Mouse (Mus musculus) T-helper 17 cell (primary cell): ENCODE data around the gene Cacnb3.

Experiments
- in situ Hi-C, 2 experiments: fragments of 300-600 bp; cut with MboI, MseI; formaldehyde crosslinking; loops; 1 replicate in 1 of 2; 2 replicates in 1 of 2; pipeline ENCODE4 v1.15.1; 2025; ENCODE audit warnings: high pct_unique_total_duplicates in 2 of 2

Gene Cacnb3

DNA sequence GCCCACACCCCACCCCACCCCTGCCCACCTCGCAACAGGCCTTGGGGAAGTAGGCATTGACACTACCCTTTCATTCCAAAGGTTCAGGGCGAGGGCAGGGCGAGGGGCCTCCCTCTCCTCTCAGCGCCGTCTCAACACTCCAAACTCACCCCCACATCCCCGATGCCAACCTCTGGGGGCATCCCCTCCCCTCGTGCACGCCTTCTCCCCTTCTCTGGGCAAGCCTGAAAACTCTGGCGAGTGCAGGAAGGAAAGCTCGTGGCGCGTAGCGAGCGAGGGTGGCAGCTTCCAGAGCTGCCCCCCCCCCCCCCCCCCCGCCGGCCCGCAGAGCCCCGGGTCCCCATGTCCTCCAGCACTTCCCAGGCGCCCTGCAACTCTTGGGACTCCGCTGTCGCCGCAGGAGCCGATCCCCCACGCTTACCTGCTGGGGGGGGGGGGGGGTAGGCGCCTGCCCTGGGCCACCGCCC, 21.8 kb upstream of the Cacnb3 start:
- in situ Hi-C loops: no loop called here

GRCm38 (mm10) chr15:98609331-98610130, 21.1 kb upstream of the Cacnb3 start, which contains the start of gene Adcy6:
Gene Adcy6, minus strand, starts transcription at chr15:98610076.
- in situ Hi-C loops: no loop called here

GRCm38 (mm10) chr15:98610131-98610633, 20.5 kb upstream of the Cacnb3 start:
- in situ Hi-C loops: no loop called here

DNA sequence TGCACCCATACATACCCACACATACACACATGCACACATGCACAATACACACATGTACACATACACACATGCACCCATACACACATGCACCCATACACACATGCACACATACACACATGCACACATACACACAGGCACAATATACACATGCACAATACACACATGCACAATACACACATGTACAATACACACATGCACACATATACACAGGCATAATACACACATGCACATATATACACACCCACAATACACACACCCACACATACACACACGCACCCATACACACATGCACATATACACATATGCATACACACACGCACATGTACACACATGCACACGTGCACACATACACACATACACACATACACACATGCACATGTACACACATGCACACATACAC, 18.4 kb upstream of the Cacnb3 start:
- in situ Hi-C loops: no loop called here

- in situ Hi-C loops: no loop called here
Measured at GRCm38 (mm10) chr15:98614551-98614950, 16.1 kb upstream of the Cacnb3 start.

GRCm38 (mm10) chr15:98614971-98615370, 15.7 kb upstream of the Cacnb3 start:
- in situ Hi-C loops: loop anchor here in 1 of 2 experiments (5.0 kb wide), 1 partner anchor 33 kb away; no protein-coding TSS in a partner anchor

DNA sequence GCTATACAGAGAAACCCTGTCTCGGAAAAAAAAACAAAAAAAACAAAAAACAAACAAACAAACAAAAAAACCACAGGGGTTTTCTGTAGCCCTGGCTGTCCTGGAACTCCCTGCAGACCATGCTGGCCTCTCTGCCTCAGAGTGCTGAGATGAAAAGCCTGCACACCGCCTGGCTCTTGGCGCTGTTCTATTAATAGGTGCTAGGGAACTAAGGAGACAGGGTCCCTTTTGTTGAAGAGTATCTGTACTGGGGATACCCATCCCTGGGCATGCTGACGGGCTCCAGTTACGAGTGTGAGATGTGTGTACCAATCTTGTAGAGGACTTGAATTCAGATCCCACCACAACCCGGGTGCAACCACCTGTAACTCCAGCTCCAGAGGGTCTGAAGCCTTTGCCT, 14.9 kb upstream of the Cacnb3 start:
- in situ Hi-C loops: loop anchor here in 1 of 2 experiments (5.0 kb wide), 1 partner anchor 33 kb away; no protein-coding TSS in a partner anchor

DNA sequence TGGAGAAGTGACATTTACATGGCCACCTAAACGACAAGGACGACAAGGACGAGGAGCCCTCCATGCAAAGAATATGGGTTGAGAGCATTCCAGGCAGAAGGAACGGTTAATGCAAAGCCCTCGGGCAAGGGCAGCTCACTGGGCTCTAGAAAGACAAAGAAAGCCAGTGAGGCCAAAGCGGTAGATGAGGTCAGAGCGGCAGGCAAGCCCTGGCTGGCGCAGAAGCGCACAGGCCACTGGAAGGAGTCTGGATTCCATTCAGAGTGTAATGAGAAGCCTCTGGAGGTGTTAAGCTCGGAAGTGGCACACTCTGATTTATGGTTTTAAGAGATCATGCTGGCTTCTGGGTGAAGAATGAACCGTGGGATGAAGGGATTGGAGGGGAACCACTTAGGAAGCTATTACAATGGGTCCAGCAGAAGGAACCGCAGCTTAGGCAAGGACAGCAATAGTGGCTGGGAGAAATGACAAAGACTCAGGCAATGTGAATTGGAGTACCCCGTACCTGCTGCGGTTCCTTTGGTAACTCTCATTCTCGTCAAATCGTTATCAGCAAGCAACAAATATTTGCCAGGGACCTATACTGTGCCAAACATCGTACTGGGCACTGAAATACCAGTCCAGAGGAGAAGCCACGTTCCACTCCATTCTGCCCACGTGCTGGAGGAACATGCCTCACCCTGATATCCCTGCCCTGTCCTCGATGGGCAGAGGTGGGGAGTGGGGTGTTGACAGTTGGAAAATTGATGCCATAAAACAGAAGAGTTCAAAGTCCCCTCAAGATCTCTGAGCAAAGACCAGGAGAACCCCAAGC, 14.1 kb upstream of the Cacnb3 start:
- in situ Hi-C loops: loop anchor here in 1 of 2 experiments (5.0 kb wide), 1 partner anchor 34 kb away; no protein-coding TSS in a partner anchor

DNA sequence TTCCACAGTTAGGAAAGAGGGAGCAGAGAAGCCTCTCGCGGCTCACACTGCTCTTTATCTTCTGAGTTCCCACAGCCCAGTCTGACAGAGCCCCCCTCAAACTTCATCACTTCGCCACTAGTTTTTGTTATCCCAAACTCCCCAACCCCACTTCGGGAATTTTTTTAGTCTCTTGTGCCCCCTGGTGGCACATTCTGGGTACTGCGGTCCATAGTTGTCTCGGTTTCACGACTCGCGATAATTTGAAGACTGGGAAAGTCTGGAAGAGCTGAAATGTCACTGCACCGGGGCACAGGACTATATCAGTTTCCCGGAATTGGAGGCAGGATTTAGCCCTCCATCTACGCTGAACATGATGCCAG, 13.5 kb upstream of the Cacnb3 start:
- in situ Hi-C loops: loop anchor here in 1 of 2 experiments (5.0 kb wide), 1 partner anchor 35 kb away; no protein-coding TSS in a partner anchor

DNA sequence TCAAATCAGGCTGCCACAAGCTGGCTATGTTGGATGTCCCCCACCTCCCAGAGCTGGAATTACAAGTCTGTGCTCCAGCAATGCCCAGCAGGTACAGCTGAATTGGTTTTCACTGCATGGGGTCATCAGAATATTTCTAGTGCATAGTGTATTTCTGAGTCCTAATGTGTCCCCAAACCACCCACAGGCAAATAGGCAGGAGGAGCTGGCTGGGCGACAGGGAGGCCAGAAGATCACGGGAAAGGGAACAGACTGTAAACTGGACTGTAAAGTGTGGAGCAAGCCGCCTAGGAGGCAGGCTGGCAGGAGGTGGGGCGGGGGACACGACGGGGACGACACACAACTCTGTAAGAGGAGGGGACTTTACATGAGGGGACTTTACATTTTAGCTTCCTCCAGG, 8.4 kb upstream of the Cacnb3 start:
- in situ Hi-C loops: no loop called here

DNA sequence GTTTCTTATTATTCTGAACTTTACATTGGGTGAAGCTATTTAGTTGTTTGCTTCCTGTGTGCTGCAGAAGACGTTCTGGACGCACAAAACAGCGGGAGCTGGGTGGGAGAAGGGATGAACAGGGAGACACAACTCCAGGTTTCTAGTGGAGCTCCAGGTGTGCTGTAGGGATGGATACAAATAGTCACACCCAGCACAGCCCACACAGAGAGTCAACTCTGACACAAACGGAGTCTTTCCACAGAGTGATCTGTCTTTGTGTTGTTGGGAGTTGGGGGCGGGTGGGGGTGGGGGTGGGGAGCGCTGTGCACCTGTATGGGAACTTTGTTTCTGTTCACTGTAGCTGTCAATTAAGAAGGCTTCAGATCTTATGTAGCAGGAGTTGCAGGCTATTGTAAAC, 7.9 kb upstream of the Cacnb3 start:
- in situ Hi-C loops: no loop called here

DNA sequence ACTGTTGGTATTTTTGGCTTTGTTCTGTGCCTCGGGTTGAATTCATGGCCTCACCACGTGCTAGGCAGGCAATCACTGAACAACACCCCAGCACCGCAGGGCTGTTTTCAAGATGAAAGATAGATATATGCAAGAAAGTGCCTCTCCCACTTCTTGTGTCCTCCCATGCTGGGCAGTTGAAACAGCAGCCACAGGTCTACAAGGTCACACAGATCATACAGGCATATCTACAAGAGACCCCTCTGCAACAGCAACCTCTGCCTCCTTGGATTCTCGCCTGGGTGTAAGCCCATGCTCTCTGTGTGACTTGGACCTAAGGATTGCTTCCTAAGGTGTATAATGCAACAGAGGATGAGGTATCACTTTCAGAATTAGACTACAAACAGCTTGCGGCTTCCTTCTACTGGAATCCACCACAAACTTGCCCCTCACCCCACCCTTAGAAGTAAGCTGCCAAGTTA, 7.2 kb upstream of the Cacnb3 start:
- in situ Hi-C loops: no loop called here

- in situ Hi-C loops: no loop called here
Measured at GRCm38 (mm10) chr15:98626078-98626477, 4.6 kb upstream of the Cacnb3 start.

- in situ Hi-C loops: no loop called here
Measured at GRCm38 (mm10) chr15:98626487-98627212, 4.0 kb upstream of the Cacnb3 start.

DNA sequence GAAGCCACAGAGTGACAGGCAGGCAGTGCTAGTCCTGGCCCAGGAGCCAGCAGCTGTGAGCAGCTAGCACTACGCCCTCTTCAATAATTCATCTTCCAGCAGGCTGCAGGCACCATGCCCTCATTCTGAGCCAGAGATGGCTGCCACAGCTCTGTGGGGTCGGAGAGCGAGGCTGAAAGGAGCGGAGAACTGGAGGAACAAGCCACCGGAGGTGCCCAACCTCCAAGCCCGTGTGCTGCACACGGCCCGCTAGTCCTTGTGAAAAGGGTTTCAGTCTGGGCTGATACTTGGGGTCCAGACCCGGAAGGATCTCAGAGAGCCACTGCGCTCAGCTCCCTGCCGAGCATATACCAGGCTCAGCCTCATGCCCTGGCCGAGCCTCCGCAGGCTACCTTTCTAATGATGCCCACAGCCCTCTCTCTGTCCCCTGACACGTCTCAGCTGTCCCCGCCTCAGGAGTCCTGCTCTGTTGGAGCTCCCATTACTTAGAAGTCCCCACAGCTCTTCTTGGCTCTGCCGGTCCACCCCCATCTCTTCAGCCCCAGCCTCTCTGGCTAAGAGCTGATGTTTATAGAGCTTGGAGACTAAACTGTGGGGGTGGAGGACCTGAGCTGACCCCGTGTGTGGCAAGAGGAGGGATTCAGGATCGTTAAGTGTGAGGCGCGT, 1.9 kb upstream of the Cacnb3 start:
- in situ Hi-C loops: no loop called here

DNA sequence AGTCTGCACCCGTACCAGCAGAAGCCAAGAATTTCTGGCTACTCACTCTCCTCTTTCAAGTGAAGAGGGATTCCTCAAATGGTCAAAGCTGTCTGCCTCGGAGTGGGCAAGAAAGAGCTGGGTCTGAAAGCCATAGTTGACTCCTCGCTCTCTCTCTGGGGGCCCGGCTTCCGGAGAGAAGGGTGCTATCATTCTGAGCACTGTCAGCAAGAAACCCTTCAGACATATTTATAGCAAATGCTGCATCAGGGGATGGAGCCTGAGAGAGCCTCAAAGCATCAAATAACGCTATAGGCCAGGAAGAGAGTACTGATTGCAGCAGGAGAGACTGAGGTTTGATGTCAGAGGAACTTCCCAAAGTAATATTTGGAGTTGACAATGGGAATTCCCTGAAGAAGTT, 1.2 kb upstream of the Cacnb3 start:
- in situ Hi-C loops: no loop called here

GRCm38 (mm10) chr15:98631493-98631892, 853 bp downstream of the Cacnb3 start:
- in situ Hi-C loops: loop anchor here (5.0 to 10.0 kb wide), 3 partner anchors 47 to 163 kb away; partner anchors contain the start of gene Ccdc65 (in 1 of the 2)

- in situ Hi-C loops: loop anchor here (5.0 to 10.0 kb wide), 3 partner anchors 47 to 163 kb away; partner anchors contain the start of gene Ccdc65 (in 1 of the 2)
Measured at GRCm38 (mm10) chr15:98632107-98632744, 1.6 kb downstream of the Cacnb3 start.

DNA sequence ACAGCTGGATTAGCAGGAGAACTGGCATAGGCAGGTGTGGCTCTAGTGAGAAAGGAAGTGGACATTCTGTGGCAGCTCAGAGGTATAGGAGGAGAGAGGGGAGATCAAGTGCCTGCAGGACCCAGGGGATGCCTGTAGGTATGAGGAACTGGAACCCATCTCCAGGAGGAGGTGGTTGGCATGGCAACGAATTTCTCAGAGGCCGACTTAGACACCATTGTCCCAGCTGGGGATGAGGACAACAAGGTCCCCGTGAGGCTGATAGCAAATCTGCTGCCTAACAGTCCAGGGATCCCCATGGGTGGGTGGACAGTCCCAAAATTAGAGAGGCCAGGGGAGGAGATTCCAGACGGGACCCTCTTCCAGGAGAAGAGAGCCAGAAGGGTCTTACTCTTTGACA, 2.3 kb downstream of the Cacnb3 start:
- in situ Hi-C loops: loop anchor here (5.0 to 10.0 kb wide), 3 partner anchors 48 to 162 kb away; partner anchors contain the start of gene Ccdc65 (in 1 of the 2)
